Mouse (Mus musculus) adipose tissue, adult 10 weeks (tissue): Measurements from ENCODE around the gene Agtpbp1. TPM values are rescaled to one million over a fixed set of nuclear protein-coding genes. Genes with fewer than 3 reads are reported as not detected.

Experiments used
- polyA plus RNA-seq: library from polyadenylated mRNA; stranded (reverse); fragments of 350-450 nt; fragmentation: Illumina TruSeq; extraction: RNeasy Lipid Tissue Mini Kit (QIAGEN cat#74804); gene quantifications from one replicate; pipeline ENCODE4 v1.2.3, GENCODE M21; 2014; ENCODE audit warnings: low read depth, low replicate concordance

Gene Agtpbp1
- polyA plus RNA-seq: 25.3 TPM

GRCm38 (mm10) chr13:59584947-59585647, at the start of gene Agtpbp1, which contains the start of gene Naa35:
TSS of gene Agtpbp1 (minus strand) at chr13:59585227.
TSS of gene Naa35 (plus strand) at chr13:59585259.

Other genes starting within 250 kb of the Agtpbp1 start
- 48.9 TPM for gene Naa35, start within 50 bp of the Agtpbp1 start, polyA plus RNA-seq
- gene Golm1, start 90.6 kb upstream of the Agtpbp1 start, polyA plus RNA-seq: 34.6 TPM
- gene 4921517D22Rik, start 108.9 kb upstream of the Agtpbp1 start, polyA plus RNA-seq: 0.21 TPM
- 0.60 TPM for gene Spata31d1a, start 125.1 kb upstream of the Agtpbp1 start, polyA plus RNA-seq
- 0.82 TPM for gene Spata31d1b, start 127.1 kb upstream of the Agtpbp1 start, polyA plus RNA-seq
- gene Spata31d1d, start 146.5 kb upstream of the Agtpbp1 start, polyA plus RNA-seq: 0.78 TPM
- 0.88 TPM for gene 1700014D04Rik, start 161.5 kb upstream of the Agtpbp1 start, polyA plus RNA-seq
- 95.0 TPM for gene Isca1, start 184.6 kb upstream of the Agtpbp1 start, polyA plus RNA-seq
- gene Gm49354, start 197.0 kb upstream of the Agtpbp1 start, polyA plus RNA-seq: not detected
- gene Tut7, start 237.9 kb upstream of the Agtpbp1 start, polyA plus RNA-seq: 46.6 TPM